Mouse (Mus musculus) heart, embryonic 13.5 days (tissue): ENCODE data around the gene Commd7. TPM values are rescaled to one million over a fixed set of nuclear protein-coding genes. Genes with fewer than 3 reads are reported as not detected.

Source experiments
- ATAC-seq: fragments of 200-750 bp; cut with Nextera tagmentation; 2 replicates; pipeline ENCODE4 v1.8.0; 2017; ENCODE audit warnings: moderate TSS enrichment; ENCODE audit not compliant: insufficient number of reproducible peaks, low FRiP score, low TSS enrichment; ENCODE audit errors: extremely low read depth
- H3K27ac ChIP-seq: fragments of 300-500 bp; sonication (generic); replicated peaks from 2 replicates; pipeline ENCODE4 v1.5.1; 2015; ENCODE audit warnings: moderate library complexity, mild to moderate bottlenecking, inconsistent platforms
- H3K27me3 ChIP-seq: fragments of 300-500 bp; sonication (generic); replicated peaks from 2 replicates; pipeline ENCODE4 v1.6.1; 2015; ENCODE audit warnings: mild to moderate bottlenecking, inconsistent platforms
- H3K36me3 ChIP-seq: fragments of 300-500 bp; sonication (generic); 2 replicates; pipeline ENCODE4 v1.6.1; 2015; ENCODE audit warnings: mild to moderate bottlenecking, inconsistent platforms
- H3K4me1 ChIP-seq: fragments of 300-500 bp; sonication (generic); 2 replicates; pipeline ENCODE4 v1.6.1; 2015; ENCODE audit warnings: inconsistent platforms
- H3K4me2 ChIP-seq: fragments of 300-500 bp; sonication (generic); 2 replicates; pipeline ENCODE4 v1.6.1; 2015; ENCODE audit warnings: inconsistent platforms, mild to moderate bottlenecking, moderate library complexity
- H3K4me3 ChIP-seq: fragments of 300-500 bp; sonication (generic); 2 replicates; pipeline ENCODE4 v1.5.1; 2015; ENCODE audit warnings: moderate library complexity, mild to moderate bottlenecking, inconsistent platforms
- H3K9ac ChIP-seq: fragments of 300-500 bp; sonication (generic); 2 replicates; pipeline ENCODE4 v1.6.1; 2015; ENCODE audit warnings: inconsistent platforms, mild to moderate bottlenecking, moderate library complexity
- H3K9me3 ChIP-seq: fragments of 300-500 bp; sonication (generic); 2 replicates; pipeline ENCODE4 v1.6.1; 2016; ENCODE audit warnings: inconsistent platforms
- WGBS: fragments of 180-500 bp; shearing (Covaris S2); methylation state at CpG from one replicate; pipeline ENCODE4 v1.1.7; 2015; ENCODE audit warnings: mixed read lengths; 5-methylcytosine and 5-hydroxymethylcytosine counted together
- polyA plus RNA-seq: library from polyadenylated mRNA; unstranded; fragments of >200 nt; fragmentation: Nextera tagmentation; extraction: Ambion mirVana; gene quantifications from 2 replicates; pipeline ENCODE4 v1.2.1, GENCODE M21; 2015

The Commd7 gene
- polyA plus RNA-seq, 1 experiment from 2014 or later: 55.1 TPM

DNA sequence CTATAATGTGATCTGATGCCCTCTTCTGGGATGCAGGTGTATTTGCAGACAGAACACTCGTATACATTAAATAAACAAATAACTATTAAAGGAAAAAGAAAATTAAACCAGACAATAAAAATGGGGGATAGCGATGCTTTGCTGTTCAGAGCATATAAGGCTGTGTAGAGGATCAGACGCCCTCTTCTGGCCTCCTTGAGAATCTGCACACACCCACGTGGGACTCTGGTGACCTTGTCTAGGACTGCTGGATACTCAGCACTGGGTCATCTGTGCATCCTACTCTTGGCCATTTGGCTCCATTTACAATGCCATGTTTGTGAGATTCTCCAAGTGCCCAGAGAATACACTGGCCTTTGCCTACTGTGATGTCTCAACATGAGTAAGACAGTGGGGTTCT is 28.9 kb downstream of the Commd7 start:
- WGBS: 36% methylated on average over 4 of the region's 4 CpGs

GRCm38 (mm10) chr2:153600667-153601648 is 31.6 kb downstream of the Commd7 start:
- Histone ChIP-seq H3K27ac (0 out of 2 replicates have a peak overlapping the region, but pooled peaks have one; percentile 26), H3K4me1 (peaks cover 16% of the 10 kb centered on the region), H3K27me3 (no peaks in the 10 kb centered on the region), H3K9me3 (no peaks in the 10 kb centered on the region), H3K4me3 (no peak overlapping the region), H3K4me2 (no peak overlapping the region), H3K9ac (0 out of 2 replicates have a peak overlapping the region, but pooled peaks have one; percentile 24), H3K36me3 (no peaks in the 10 kb centered on the region)
- 53% methylated on average over 16 of the region's 16 CpGs for WGBS
- ATAC-seq: no peak

More for the DNA sequence above, 28.9 kb downstream of the Commd7 start:
- Histone ChIP-seq H3K36me3 (no peaks in the 10 kb centered on the region), H3K27me3 (no peaks in the 10 kb centered on the region), H3K27ac (no peak overlapping the region), H3K9ac (no peak overlapping the region), H3K4me1 (peaks cover 29% of the 10 kb centered on the region), H3K4me3 (no peak overlapping the region), H3K9me3 (no peaks in the 10 kb centered on the region), H3K4me2 (no peak overlapping the region)
- ATAC-seq: no peak

DNA sequence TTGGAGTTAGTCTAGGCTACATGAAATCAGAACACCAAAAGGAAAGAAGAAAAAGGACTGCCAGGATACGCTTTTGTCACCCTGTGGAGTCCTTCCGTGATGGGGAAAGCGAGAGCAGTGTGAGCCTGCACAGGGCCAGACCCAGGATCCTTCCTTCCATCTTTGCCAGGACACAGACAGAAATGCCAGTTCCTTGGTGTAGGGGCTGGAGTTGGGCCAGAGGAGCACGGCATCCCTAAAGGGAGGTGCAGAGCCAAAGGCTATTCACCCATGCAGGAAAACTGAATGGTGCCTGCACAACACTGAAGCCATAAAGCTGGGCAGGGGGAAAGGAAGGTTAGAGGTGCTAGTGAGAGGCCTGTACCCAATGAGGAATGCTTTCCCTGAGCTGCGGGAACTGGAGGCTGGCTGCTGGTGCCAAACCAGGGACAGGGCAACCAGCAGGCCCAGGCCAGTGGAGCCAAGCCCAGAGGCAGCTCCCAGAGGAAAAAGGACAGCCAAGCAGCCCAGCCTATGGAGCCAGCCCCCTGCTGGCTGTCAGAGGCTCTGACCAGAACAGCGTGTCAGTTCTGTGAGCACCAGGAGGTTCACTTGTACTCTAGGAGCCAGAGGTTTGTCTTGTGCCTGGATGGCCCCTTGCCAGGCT is 32.4 kb downstream of the Commd7 start:
- H3K4me3 ChIP-seq: no peak overlapping the region
- H3K4me1 ChIP-seq: peaks cover 16% of the 10 kb centered on the region
- peak; percentile 53; the same call in 1 of the 2 replicates for ATAC-seq
- no peaks in the 10 kb centered on the region for H3K36me3 ChIP-seq
- 62% methylated on average over 6 of the region's 6 CpGs for WGBS
- H3K27me3 ChIP-seq: no peaks in the 10 kb centered on the region
- no peak overlapping the region for H3K4me2 ChIP-seq
- H3K27ac ChIP-seq: peak overlapping the region; percentile 26; the same call in 1 of the 2 replicates
- no peak overlapping the region for H3K9ac ChIP-seq
- H3K9me3 ChIP-seq: no peaks in the 10 kb centered on the region

- WGBS: 60% methylated on average over 4 of the region's 4 CpGs
- no peak overlapping the region for H3K27ac ChIP-seq
- no peak overlapping the region for H3K4me2 ChIP-seq
- H3K4me1 ChIP-seq: peaks cover 24% of the 10 kb centered on the region
- no peaks in the 10 kb centered on the region for H3K27me3 ChIP-seq
- H3K36me3 ChIP-seq: no peaks in the 10 kb centered on the region
- no peaks in the 10 kb centered on the region for H3K9me3 ChIP-seq
- no peak overlapping the region for H3K4me3 ChIP-seq
- no peak for ATAC-seq
- no peak overlapping the region for H3K9ac ChIP-seq
These were observed 35.0 kb downstream of the Commd7 start for GRCm38 (mm10) chr2:153597626-153598025.

GRCm38 (mm10) chr2:153597014-153597413 is 35.6 kb downstream of the Commd7 start:
- ATAC-seq: no peak
- no peaks in the 10 kb centered on the region for H3K9me3 ChIP-seq
- WGBS: 85% methylated on average over 3 of the region's 3 CpGs
- H3K27me3 ChIP-seq: no peaks in the 10 kb centered on the region
- no peaks in the 10 kb centered on the region for H3K36me3 ChIP-seq
- no peak overlapping the region for H3K27ac ChIP-seq
- no peak overlapping the region for H3K9ac ChIP-seq
- H3K4me3 ChIP-seq: no peak overlapping the region
- H3K4me1 ChIP-seq: peaks cover 30% of the 10 kb centered on the region
- no peak overlapping the region for H3K4me2 ChIP-seq

- Histone ChIP-seq H3K27me3 (no peaks in the 10 kb centered on the region), H3K36me3 (no peaks in the 10 kb centered on the region), H3K9ac (no peak overlapping the region), H3K4me2 (no peak overlapping the region), H3K4me1 (peaks cover 16% of the 10 kb centered on the region), H3K27ac (no peak overlapping the region), H3K9me3 (no peaks in the 10 kb centered on the region), H3K4me3 (no peak overlapping the region)
- WGBS: 60% methylated on average over 4 of the region's 4 CpGs
- no peak for ATAC-seq
These were observed 37.6 kb downstream of the Commd7 start for GRCm38 (mm10) chr2:153594998-153595397.

DNA sequence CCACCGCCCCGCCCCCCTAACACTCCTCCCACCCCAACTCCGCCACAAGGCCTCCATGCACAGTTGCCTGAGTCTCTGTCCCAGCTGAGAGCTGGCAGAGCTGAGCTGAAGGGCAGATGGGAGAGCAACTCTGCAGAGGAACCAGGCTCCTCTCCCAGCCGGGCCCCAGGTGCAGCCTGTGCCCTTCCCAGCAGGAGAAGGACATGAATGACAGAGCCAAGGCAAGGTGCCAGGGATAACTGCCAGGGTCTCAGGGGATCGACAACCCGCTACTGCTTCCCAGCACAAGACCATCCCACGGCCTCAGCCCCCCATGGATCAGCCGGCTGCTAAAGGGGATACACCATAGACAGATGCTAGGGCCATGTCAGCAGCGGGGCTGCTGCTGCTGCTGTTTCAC is 39.4 kb downstream of the Commd7 start:
- H3K36me3 ChIP-seq: no peaks in the 10 kb centered on the region
- H3K9me3 ChIP-seq: no peaks in the 10 kb centered on the region
- H3K4me1 ChIP-seq: peaks cover 14% of the 10 kb centered on the region
- no peak overlapping the region for H3K4me3 ChIP-seq
- peak overlapping the region; percentile 39; the same call in 1 of the 2 replicates for H3K9ac ChIP-seq
- 38% methylated on average over 9 of the region's 9 CpGs for WGBS
- H3K27ac ChIP-seq: peak overlapping the region; percentile 24; the same call in 1 of the 2 replicates
- H3K4me2 ChIP-seq: no peak overlapping the region
- no peaks in the 10 kb centered on the region for H3K27me3 ChIP-seq
- no peak for ATAC-seq

DNA sequence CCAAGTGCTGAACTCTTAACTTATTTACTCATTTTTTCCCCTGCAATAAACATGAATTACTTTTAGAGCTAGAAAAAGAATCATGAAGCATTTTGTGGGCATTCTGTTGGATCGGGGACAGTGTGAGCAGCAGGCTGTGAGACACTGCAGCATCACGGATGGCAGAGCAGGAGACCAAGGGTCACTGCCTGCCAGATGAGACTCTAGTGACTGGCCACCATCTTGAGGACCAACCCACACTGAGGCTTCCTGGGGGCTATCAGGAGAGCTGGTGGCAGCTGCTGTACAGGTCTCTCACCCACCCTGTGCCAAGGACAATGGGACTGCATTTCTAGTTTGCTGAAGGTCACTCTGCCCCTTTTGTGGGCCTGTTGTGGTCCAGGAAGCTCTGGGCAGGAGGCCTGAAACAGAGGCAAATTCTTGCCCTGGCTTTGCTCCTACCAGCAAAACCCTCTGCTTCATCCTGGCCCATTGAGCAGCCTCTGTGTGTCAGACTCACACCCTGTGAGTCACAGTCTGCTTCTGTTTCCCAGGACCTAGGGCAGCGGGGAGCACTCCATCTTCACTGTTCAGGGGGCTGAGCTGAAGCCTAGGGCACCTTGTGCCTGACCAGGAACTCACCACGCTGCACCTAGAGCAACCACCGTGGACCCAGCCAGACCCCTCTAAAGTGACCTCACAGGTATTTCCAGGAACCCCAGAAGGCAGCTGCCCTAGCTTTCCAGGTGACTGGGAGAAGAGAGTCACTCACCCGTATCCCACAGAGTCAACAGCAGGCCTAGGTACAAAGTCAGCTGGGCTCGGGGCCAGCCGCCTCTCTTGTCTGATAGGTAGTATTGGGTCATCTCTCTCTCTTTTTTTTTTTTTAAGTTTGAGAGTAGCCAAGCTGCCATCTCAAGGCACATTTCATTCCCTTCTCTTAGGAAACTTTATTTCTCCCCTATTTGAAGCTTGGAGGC is 40.2 kb downstream of the Commd7 start:
- Histone ChIP-seq H3K4me3 (no peak overlapping the region), H3K27ac (peak overlapping the region; percentile 37), H3K4me1 (peaks cover 14% of the 10 kb centered on the region), H3K9me3 (no peaks in the 10 kb centered on the region), H3K36me3 (no peaks in the 10 kb centered on the region), H3K27me3 (no peaks in the 10 kb centered on the region), H3K9ac (peak overlapping the region; percentile 5; the same call in 1 of the 2 replicates), H3K4me2 (no peak overlapping the region)
- ATAC-seq: no peak
- 73% methylated on average over 8 of the region's 8 CpGs for WGBS

DNA sequence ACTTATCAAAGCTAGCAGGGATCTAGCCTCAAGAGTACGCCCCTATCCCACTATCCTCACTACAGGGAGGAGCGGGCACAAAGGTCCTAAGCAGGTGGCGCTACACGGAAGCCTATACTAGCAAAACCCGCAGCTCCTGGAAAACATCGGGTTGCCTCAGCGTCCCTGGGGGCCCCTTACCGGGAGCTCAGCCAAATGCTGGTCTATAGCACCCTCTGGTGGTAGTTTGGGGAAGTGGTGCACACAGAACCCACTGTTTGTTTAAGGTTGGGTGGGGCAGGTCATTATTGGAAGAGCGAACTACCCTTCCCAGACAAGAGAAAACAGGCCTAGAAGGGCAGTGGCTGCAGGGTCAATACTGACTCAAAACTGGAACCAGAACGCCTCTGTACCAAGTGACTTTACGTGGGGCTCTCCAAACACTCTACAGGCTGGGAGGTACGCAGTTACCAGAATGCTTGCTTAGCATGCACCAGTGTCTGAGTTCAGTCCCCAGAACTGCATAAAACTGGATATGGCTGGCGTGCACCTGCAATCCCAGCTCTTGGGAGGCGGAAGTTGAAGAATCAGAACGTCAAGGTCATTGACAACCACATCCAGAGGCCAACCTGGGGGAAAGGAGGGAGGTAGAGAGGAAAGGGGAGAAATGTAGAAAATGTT is 45.9 kb downstream of the Commd7 start:
- Histone ChIP-seq H3K9ac (peak overlapping the region; percentile 73), H3K9me3 (no peaks in the 10 kb centered on the region), H3K4me1 (peaks cover 19% of the 10 kb centered on the region), H3K27me3 (no peaks in the 10 kb centered on the region), H3K4me2 (peak overlapping the region; percentile 70), H3K27ac (no peak overlapping the region), H3K36me3 (no peaks in the 10 kb centered on the region), H3K4me3 (peak overlapping the region; percentile 35)
- ATAC-seq: peak; percentile 50; the same call in 1 of the 2 replicates
- 12% methylated on average over 15 of the region's 15 CpGs for WGBS

- H3K9me3 ChIP-seq: no peaks in the 10 kb centered on the region
- H3K27ac ChIP-seq: no peak overlapping the region
- H3K4me3 ChIP-seq: peak overlapping the region; percentile 35; the same call in 1 of the 2 replicates
- no peaks in the 10 kb centered on the region for H3K36me3 ChIP-seq
- no peak for ATAC-seq
- peak overlapping the region; percentile 70 for H3K4me2 ChIP-seq
- 62% methylated on average over 6 of the region's 6 CpGs for WGBS
- peak overlapping the region; percentile 73 for H3K9ac ChIP-seq
- H3K4me1 ChIP-seq: peaks cover 21% of the 10 kb centered on the region
- H3K27me3 ChIP-seq: no peaks in the 10 kb centered on the region
These were observed 46.6 kb downstream of the Commd7 start for GRCm38 (mm10) chr2:153585981-153586380.
